24 mouse cellular contexts compared by ENCODE assay signal in the genomic region with DNA sequence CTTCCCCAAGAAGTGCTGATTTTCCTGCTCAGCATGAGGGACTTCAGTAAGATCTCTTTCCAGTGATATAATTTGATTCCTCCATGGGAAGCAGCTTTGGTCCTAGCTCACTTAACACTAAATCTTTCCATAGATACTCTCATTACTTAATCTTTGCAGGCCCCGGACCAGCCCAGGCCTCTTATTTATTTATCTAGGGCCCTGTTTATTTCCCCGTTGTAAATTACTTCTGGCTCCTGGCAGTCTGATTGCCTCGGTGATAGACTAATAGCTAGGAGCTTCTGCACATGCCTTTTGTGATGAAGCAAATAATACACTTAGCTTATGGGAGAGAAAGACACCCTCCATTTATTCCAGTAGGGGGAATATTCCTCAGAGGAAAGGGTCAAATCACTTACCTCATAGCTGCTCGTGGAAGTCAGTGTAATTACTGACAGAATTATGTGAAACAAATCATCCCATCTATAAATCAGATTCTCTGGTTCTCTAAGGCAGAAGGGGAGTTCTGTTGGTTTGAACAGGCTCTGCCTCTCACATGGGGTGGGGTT.
DNase-seq lines count a peak whose midpoint lies in the region; ATAC-seq and TF ChIP-seq lines count a peak whose summit lies in the region.
"Had no signal": no experiment of that assay in that cellular context is flagged by ENCODE, and none has a peak within 500 bp of the region (broad histone marks: within the 10 kb centered on the region; RNA-seq: fewer than 3 reads in every experiment).

No protein-coding gene starts in this region.

- TF ChIP-seq POLR2A in embryonic fibroblast, embryonic 13.5 days (IDR thresholded peaks at IDR 0.05; ENCODE audit: low read depth, low read length) = no peak

- 32% methylated on average over 4 of the region's 4 CpGs for WGBS in embryonic facial prominence, embryonic 13.5 days
- WGBS in embryonic facial prominence, embryonic 10.5 days = 59% methylated on average over 4 of the region's 4 CpGs
- 22% methylated on average over 4 of the region's 4 CpGs for WGBS in lung, embryonic 14.5 days
- 8% methylated on average over 4 of the region's 4 CpGs for WGBS in neural tube, embryonic 15.5 days

- peaks cover 44% of the 10 kb centered on the region for H3K4me1 ChIP-seq in embryonic facial prominence, embryonic 13.5 days
- peaks cover 35% of the 10 kb centered on the region for H3K4me1 ChIP-seq in embryonic facial prominence, embryonic 10.5 days
- peaks cover 4% of the 10 kb centered on the region; the same call in 1 of the 2 replicates for H3K4me1 ChIP-seq in lung, embryonic 14.5 days (ENCODE audit: insufficient read depth)
- H3K4me1 ChIP-seq in embryonic fibroblast, embryonic 13.5 days (ENCODE audit: control insufficient read depth, insufficient read depth, low read length) = 0 out of 2 replicates have a peak, but pooled peaks cover 2% of the 10 kb centered on the region
- H3K4me1 ChIP-seq in neural tube, embryonic 15.5 days = peaks cover 21% of the 10 kb centered on the region

- ATAC-seq in embryonic facial prominence, embryonic 13.5 days (ENCODE audit: insufficient number of reproducible peaks, insufficient read depth, low FRiP score, low TSS enrichment, low read depth) = no peak
- ATAC-seq in lung, embryonic 14.5 days (ENCODE audit: insufficient read depth) = no peak
- peak; percentile 57; the same call in 1 of the 2 replicates for ATAC-seq in neural tube, embryonic 15.5 days (ENCODE audit: low FRiP score)
- no peak for ATAC-seq in erythroid progenitor cell, adult 5-6 weeks (replicated peaks; ENCODE audit: low FRiP score, poor library complexity, severe bottlenecking)
- ATAC-seq in cerebellum, adult (ENCODE audit: insufficient number of reproducible peaks, low FRiP score, low TSS enrichment) = no peak
- ATAC-seq: forebrain, embryonic 14.5 days; forebrain, postnatal 0 days; Patski had no signal

- H3K27me3 ChIP-seq in embryonic facial prominence, embryonic 13.5 days = no peaks in the 10 kb centered on the region
- H3K27me3 ChIP-seq in embryonic facial prominence, embryonic 10.5 days (replicated peaks; ENCODE audit: low read depth, poor library complexity, severe bottlenecking) = peaks cover 11% of the 10 kb centered on the region
- no peaks in the 10 kb centered on the region for H3K27me3 ChIP-seq in lung, embryonic 14.5 days (ENCODE audit: insufficient read depth, low read length)
- H3K27me3 ChIP-seq in neural tube, embryonic 15.5 days (replicated peaks) = 0 out of 2 replicates have a peak, but pooled peaks cover 13% of the 10 kb centered on the region
- H3K27me3 ChIP-seq: embryonic facial prominence, embryonic 12.5 days; hindbrain, embryonic 12.5 days; hindbrain, embryonic 15.5 days had no signal

- no peak for DNase-seq in embryonic facial prominence, embryonic 10.5 days (ENCODE audit: low spot score)
- DNase-seq in lung, embryonic 14.5 days = no peak
- no peak for DNase-seq in lung, adult 18-20 months
- DNase-seq: adrenal gland, postnatal 10 days; adrenal gland, postnatal 36 days; cerebellum, adult 11-12 months; cerebellum, adult 8-10 months; cerebellum, postnatal 10 days; cerebellum, postnatal 36 days; forebrain, postnatal 0 days; gastrocnemius, adult 2 months; gastrocnemius, postnatal 14 days; heart, adult 11 months had no signal

- H3K36me3 ChIP-seq in embryonic facial prominence, embryonic 13.5 days = no peaks in the 10 kb centered on the region
- H3K36me3 ChIP-seq in embryonic facial prominence, embryonic 10.5 days (replicated peaks) = no peaks in the 10 kb centered on the region
- H3K36me3 ChIP-seq in lung, embryonic 14.5 days (ENCODE audit: insufficient read depth) = no peaks in the 10 kb centered on the region
- no peaks in the 10 kb centered on the region for H3K36me3 ChIP-seq in neural tube, embryonic 15.5 days
- H3K36me3 ChIP-seq: embryonic facial prominence, embryonic 12.5 days; hindbrain, embryonic 12.5 days; hindbrain, embryonic 15.5 days had no signal

- H3K9me3 ChIP-seq in embryonic facial prominence, embryonic 13.5 days = no peaks in the 10 kb centered on the region
- no peaks in the 10 kb centered on the region for H3K9me3 ChIP-seq in embryonic facial prominence, embryonic 10.5 days
- no peaks in the 10 kb centered on the region for H3K9me3 ChIP-seq in lung, embryonic 14.5 days (ENCODE audit: low read depth, low read length)
- H3K9me3 ChIP-seq in neural tube, embryonic 15.5 days (replicated peaks) = no peaks in the 10 kb centered on the region
- H3K9me3 ChIP-seq: embryonic facial prominence, embryonic 12.5 days; hindbrain, embryonic 12.5 days; hindbrain, embryonic 15.5 days had no signal

- no peak overlapping the region for H3K9ac ChIP-seq in embryonic facial prominence, embryonic 13.5 days
- no peak overlapping the region for H3K9ac ChIP-seq in lung, embryonic 14.5 days
- no peak overlapping the region for H3K9ac ChIP-seq in neural tube, embryonic 15.5 days (replicated peaks)
- H3K9ac ChIP-seq: embryonic facial prominence, embryonic 12.5 days; forebrain, postnatal 0 days; hindbrain, embryonic 12.5 days; hindbrain, embryonic 15.5 days had no signal

- no peak overlapping the region for H3K4me2 ChIP-seq in embryonic facial prominence, embryonic 13.5 days
- no peak overlapping the region for H3K4me2 ChIP-seq in lung, embryonic 14.5 days
- H3K4me2 ChIP-seq in neural tube, embryonic 15.5 days = no peak overlapping the region
- H3K4me2 ChIP-seq: embryonic facial prominence, embryonic 12.5 days; heart, embryonic 11.5 days; hindbrain, embryonic 12.5 days; hindbrain, embryonic 15.5 days had no signal

- no peak overlapping the region for H3K4me3 ChIP-seq in embryonic facial prominence, embryonic 13.5 days
- no peak overlapping the region for H3K4me3 ChIP-seq in embryonic facial prominence, embryonic 10.5 days
- no peak overlapping the region for H3K4me3 ChIP-seq in lung, embryonic 14.5 days (ENCODE audit: low read depth, low read length)
- H3K4me3 ChIP-seq in embryonic fibroblast, embryonic 13.5 days (ENCODE audit: insufficient read depth, low read length) = no peak overlapping the region
- no peak overlapping the region for H3K4me3 ChIP-seq in neural tube, embryonic 15.5 days (replicated peaks)
- H3K4me3 ChIP-seq: embryonic facial prominence, embryonic 12.5 days; gastrocnemius, adult 2 months; hindbrain, embryonic 12.5 days; hindbrain, embryonic 15.5 days had no signal

- TF ChIP-seq CTCF in lung, embryonic 14.5 days (IDR thresholded peaks at IDR 0.05; ENCODE audit: low read depth) = 0 out of 2 replicates have a peak, but pooled peaks have one; percentile 12
- TF ChIP-seq CTCF in embryonic fibroblast, embryonic 13.5 days (IDR thresholded peaks at IDR 0.05; ENCODE audit: borderline replicate concordance, insufficient read depth, low read length) = no peak

- H3K27ac ChIP-seq in embryonic facial prominence, embryonic 13.5 days = 0 out of 2 replicates have a peak overlapping the region, but pooled peaks have one; percentile 7
- no peak overlapping the region for H3K27ac ChIP-seq in embryonic facial prominence, embryonic 10.5 days (replicated peaks)
- H3K27ac ChIP-seq in lung, embryonic 14.5 days (ENCODE audit: low read depth) = no peak overlapping the region; the same call in 1 of the 2 replicates
- peak overlapping the region; percentile 43 for H3K27ac ChIP-seq in embryonic fibroblast, embryonic 13.5 days (ENCODE audit: insufficient read depth, low read length)
- H3K27ac ChIP-seq in neural tube, embryonic 15.5 days (replicated peaks) = no peak overlapping the region
- H3K27ac ChIP-seq: embryonic facial prominence, embryonic 12.5 days; gastrocnemius, adult 2 months; hindbrain, embryonic 12.5 days; hindbrain, embryonic 15.5 days had no signal

Comparison
In these comparisons a context has a peak if more than half of its experiments do, and no peak if none do; other contexts are left out.
1. H3K27ac ChIP-seq: peak in embryonic facial prominence, embryonic 13.5 days (single experiment) and embryonic fibroblast, embryonic 13.5 days (single experiment); none in embryonic facial prominence, embryonic 10.5 days (single experiment), lung, embryonic 14.5 days (single experiment) and neural tube, embryonic 15.5 days (single experiment).